Mouse (Mus musculus): Measurements from ENCODE around the gene Abr. TPM values are rescaled to one million over a fixed set of nuclear protein-coding genes. Genes with fewer than 3 reads are reported as not detected.

Abr gene
- polyA plus RNA-seq, 1 experiment = 161 TPM

DNA sequence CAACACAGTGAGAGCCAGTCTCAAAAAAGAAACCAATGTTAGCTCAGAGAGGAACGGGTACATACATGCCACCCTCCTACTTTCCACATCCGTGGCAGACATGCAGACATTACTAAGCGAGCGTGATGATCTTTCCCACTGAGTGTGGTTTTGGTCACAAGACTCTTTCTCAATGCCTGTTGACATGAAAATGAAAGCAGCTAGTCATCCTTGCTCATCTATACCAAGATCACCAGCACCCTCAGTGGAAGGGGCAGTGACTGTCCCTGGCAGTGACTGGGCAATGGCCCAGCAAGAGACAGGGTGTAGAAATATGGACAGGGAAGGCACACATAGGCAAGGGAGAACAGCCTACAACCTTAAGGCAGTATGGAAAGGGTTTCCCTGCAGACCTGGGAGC, 142.4 kb downstream of the Abr start:
- TF ChIP-seq POLR2A (IDR thresholded peaks at IDR 0.05; ENCODE audit: low read depth, low read length) (no peak), CTCF (IDR thresholded peaks at IDR 0.05; ENCODE audit: extremely low read depth, insufficient read length, insufficient replicate concordance, low read depth, low read length) (no peak)
- peak overlapping the region; percentile 99 for H3K27ac ChIP-seq (ENCODE audit: insufficient read depth, low read depth, low read length)
- 65% methylated on average over 4 of the region's 4 CpGs for WGBS
- peaks cover 29% of the 10 kb centered on the region for H3K36me3 ChIP-seq (ENCODE audit: control insufficient read depth, insufficient read depth, low read length)
- H3K4me1 ChIP-seq (ENCODE audit: control insufficient read depth, insufficient read depth, insufficient read length, low read length) = peaks cover 60% of the 10 kb centered on the region
- no peak overlapping the region for H3K4me3 ChIP-seq (ENCODE audit: low read depth, low read length)
- no peaks in the 10 kb centered on the region for H3K27me3 ChIP-seq (ENCODE audit: control insufficient read depth, insufficient read depth, low read length)

DNA sequence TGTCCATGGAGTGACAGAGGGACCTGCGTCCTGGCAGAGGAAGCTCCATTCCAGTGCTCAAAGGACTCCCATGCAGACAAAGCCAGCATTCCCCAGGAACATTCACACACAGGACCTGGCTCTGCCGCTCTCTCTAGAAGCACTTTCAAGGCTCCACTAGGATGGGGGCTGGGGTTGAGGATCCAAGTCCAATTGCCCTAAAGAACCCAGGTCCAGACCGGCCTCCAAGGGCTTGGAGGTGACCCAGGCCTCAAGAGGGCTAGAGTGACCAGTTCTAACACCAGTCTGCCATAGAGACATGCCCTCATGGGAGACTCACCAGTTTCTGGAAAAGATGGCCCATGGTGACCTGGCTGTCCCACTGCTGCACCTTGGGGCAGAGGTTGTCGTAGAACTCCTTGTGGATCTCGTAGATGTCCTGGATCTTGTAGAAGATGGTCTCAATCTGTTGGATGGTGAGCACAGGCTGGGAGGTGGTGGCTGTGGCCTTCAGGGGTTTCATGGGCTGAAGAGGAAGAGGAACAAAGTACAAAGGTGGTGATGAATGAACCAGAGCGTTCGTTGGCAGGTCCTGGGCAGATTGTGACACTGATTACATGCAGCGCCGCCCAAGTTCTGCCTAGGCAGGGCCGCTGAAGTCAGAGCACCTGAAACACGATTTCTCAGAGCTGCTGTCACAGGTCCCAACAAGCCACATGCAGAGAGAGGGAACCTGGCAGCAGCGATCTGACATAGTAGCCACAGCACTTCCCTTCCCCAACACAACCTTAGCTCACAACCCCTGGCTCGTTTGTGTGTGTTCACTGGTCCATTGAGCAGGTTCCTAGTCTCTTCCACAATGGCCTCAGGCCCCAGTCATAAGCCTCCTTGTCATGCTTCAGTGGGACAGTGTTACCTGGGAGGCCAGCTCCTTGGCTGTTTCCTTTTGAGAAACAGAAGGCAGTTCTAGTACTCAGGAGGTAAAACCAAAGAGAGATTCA, 143.1 kb downstream of the Abr start:
- Histone ChIP-seq H3K27me3 (ENCODE audit: control insufficient read depth, insufficient read depth, low read length) (no peaks in the 10 kb centered on the region), H3K4me1 (ENCODE audit: control insufficient read depth, insufficient read depth, insufficient read length, low read length) (peaks cover 62% of the 10 kb centered on the region), H3K4me3 (ENCODE audit: low read depth, low read length) (peak overlapping the region; percentile 65), H3K36me3 (ENCODE audit: control insufficient read depth, insufficient read depth, low read length) (peaks cover 33% of the 10 kb centered on the region), H3K27ac (ENCODE audit: insufficient read depth, low read depth, low read length) (peak overlapping the region; percentile 99)
- TF ChIP-seq POLR2A (IDR thresholded peaks at IDR 0.05; ENCODE audit: low read depth, low read length) = peak; percentile 67
- TF ChIP-seq CTCF (IDR thresholded peaks at IDR 0.05; ENCODE audit: extremely low read depth, insufficient read length, insufficient replicate concordance, low read depth, low read length) = no peak
- 37% methylated on average over 13 of the region's 13 CpGs for WGBS

DNA sequence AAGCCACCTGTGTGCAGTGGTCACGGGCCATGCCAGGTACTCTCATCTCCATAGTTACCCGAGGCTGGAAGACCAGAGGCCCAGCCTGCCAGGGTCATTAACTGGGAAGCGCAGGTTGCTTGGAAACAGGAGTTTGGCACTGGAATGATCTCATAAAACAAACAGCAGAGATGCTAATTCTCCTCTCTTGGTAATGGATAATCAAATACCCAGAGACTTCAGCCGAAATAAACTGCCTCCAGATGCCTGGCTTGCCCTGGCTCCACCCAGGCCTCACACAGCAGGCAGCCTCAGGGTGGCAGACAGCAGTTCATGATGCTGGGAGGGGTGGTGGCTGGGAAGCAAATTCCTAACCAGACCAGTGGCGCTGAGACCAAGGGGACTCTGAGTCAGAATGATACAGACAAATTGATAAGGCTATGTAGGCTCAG, 145.0 kb downstream of the Abr start:
- WGBS = 16% methylated on average over 5 of the region's 5 CpGs
- TF ChIP-seq CTCF (IDR thresholded peaks at IDR 0.05; ENCODE audit: extremely low read depth, insufficient read length, insufficient replicate concordance, low read depth, low read length) = no peak
- TF ChIP-seq POLR2A (IDR thresholded peaks at IDR 0.05; ENCODE audit: low read depth, low read length) = no peak
- H3K27me3 ChIP-seq (ENCODE audit: control insufficient read depth, insufficient read depth, low read length) = no peaks in the 10 kb centered on the region
- H3K4me3 ChIP-seq (ENCODE audit: low read depth, low read length) = peak overlapping the region; percentile 62
- peak overlapping the region; percentile 99 for H3K27ac ChIP-seq (ENCODE audit: insufficient read depth, low read depth, low read length)
- peaks cover 42% of the 10 kb centered on the region for H3K36me3 ChIP-seq (ENCODE audit: control insufficient read depth, insufficient read depth, low read length)
- H3K4me1 ChIP-seq (ENCODE audit: control insufficient read depth, insufficient read depth, insufficient read length, low read length) = peaks cover 55% of the 10 kb centered on the region

DNA sequence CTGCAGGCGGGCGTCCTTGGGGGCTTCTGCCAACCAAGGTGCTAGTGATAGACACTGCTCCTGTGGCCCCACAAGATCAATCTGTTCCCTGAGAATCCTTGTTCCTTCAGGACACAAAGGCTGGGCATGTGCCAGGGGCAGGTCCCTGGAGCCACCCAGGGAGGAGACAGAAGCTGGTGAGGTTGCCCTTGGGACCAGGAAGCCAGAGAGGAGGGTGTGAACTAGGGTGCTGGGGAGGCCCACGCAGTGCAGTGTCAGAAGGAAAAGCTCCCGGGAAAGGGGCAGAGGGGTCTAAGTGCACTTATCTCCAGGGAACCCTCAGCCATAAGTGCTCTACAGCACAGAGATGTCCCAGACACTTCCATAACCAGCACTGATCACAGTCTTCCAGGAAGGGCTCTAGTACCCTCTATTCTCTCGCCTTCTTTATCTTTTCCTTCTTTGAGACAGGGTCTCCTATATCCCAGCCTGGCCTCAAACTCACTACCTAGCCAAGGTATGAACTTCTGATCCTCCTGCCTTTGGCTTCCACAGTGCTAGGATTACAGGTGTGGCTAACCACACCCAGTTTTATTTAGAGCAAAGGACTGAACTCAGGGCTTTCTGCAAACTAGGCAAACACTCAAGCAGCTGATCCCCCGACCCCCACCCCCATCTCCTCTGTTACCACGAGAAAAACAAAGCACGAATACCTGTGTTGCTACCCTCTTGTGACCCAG, 145.6 kb downstream of the Abr start:
- H3K4me1 ChIP-seq (ENCODE audit: control insufficient read depth, insufficient read depth, insufficient read length, low read length) = peaks cover 52% of the 10 kb centered on the region
- TF ChIP-seq CTCF (IDR thresholded peaks at IDR 0.05; ENCODE audit: extremely low read depth, insufficient read length, insufficient replicate concordance, low read depth, low read length) (no peak), POLR2A (IDR thresholded peaks at IDR 0.05; ENCODE audit: low read depth, low read length) (peak; percentile 46; the same call in 1 of the 2 replicates)
- H3K27me3 ChIP-seq (ENCODE audit: control insufficient read depth, insufficient read depth, low read length) = no peaks in the 10 kb centered on the region
- 18% methylated on average over 8 of the region's 8 CpGs for WGBS
- peaks cover 43% of the 10 kb centered on the region for H3K36me3 ChIP-seq (ENCODE audit: control insufficient read depth, insufficient read depth, low read length)
- H3K4me3 ChIP-seq (ENCODE audit: low read depth, low read length) = peak overlapping the region; percentile 62
- H3K27ac ChIP-seq (ENCODE audit: insufficient read depth, low read depth, low read length) = peak overlapping the region; percentile 99

DNA sequence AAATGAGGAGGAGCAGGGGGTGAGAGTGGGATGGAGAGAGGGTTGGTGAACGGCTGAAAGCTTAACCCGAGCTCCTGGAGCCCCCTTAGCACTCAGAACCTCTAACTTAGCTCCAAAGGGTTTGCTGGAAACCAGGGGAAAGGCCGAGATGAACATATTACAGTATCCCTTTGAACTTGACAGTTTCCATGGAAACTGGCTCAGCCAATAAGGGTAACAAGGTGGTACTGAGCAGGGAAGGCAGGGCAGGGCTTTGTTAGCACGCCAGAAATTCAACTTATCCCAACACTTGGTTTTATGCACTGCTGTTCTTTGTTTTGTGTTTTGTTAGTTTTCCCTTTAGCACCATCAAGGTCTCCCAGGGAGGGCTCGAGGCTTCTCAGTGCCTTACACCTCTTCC, 149.5 kb downstream of the Abr start:
- no peak overlapping the region for H3K4me3 ChIP-seq (ENCODE audit: low read depth, low read length)
- peaks cover 56% of the 10 kb centered on the region for H3K36me3 ChIP-seq (ENCODE audit: control insufficient read depth, insufficient read depth, low read length)
- TF ChIP-seq POLR2A (IDR thresholded peaks at IDR 0.05; ENCODE audit: low read depth, low read length) = no peak
- TF ChIP-seq CTCF (IDR thresholded peaks at IDR 0.05; ENCODE audit: extremely low read depth, insufficient read length, insufficient replicate concordance, low read depth, low read length) = no peak
- H3K27ac ChIP-seq (ENCODE audit: insufficient read depth, low read depth, low read length) = no peak overlapping the region
- H3K4me1 ChIP-seq (ENCODE audit: control insufficient read depth, insufficient read depth, insufficient read length, low read length) = peaks cover 33% of the 10 kb centered on the region
- H3K27me3 ChIP-seq (ENCODE audit: control insufficient read depth, insufficient read depth, low read length) = no peaks in the 10 kb centered on the region
- 82% methylated on average over 5 of the region's 5 CpGs for WGBS

DNA sequence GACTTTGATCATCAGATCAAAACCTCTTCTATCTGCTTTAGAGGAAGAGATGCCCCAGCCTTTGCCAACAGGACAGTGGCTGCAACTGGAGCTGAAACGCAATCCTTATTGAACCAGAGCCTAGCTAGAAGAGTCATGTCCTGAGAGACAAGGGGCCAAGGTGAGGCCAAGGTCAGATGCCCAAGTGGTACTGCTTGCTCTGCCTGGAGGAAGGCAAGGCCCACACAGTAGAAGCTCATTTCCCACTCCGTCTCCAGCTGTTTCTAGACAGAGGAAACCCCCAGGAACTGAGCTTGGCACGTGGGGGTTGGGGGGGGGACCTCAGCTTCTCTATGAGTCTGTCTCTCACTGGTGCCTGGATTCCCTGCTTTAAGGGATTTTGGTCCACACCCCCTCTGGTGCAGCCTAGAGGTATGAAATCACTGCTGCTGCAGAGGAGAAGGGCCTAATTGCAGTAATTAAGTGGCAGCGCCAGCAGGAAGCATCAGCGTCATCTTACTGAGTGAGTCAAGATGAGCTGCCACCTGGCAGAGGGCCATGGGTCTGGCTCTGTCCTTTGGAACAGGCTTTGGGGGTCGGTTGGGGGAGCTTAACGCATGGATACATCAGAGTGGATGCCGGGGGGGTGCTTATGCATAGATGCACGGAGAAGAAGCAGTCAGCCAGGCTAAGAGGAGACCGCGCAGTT, 152.7 kb downstream of the Abr start:
- TF ChIP-seq POLR2A (IDR thresholded peaks at IDR 0.05; ENCODE audit: low read depth, low read length) (no peak), CTCF (IDR thresholded peaks at IDR 0.05; ENCODE audit: extremely low read depth, insufficient read length, insufficient replicate concordance, low read depth, low read length) (0 out of 2 replicates have a peak, but pooled peaks have one; percentile 4)
- Histone ChIP-seq H3K4me3 (ENCODE audit: low read depth, low read length) (no peak overlapping the region), H3K36me3 (ENCODE audit: control insufficient read depth, insufficient read depth, low read length) (peaks cover 68% of the 10 kb centered on the region), H3K27ac (ENCODE audit: insufficient read depth, low read depth, low read length) (peak overlapping the region; percentile 23; the same call in 1 of the 2 replicates), H3K4me1 (ENCODE audit: control insufficient read depth, insufficient read depth, insufficient read length, low read length) (peaks cover 22% of the 10 kb centered on the region), H3K27me3 (ENCODE audit: control insufficient read depth, insufficient read depth, low read length) (no peaks in the 10 kb centered on the region)
- WGBS = 57% methylated on average over 11 of the region's 11 CpGs
